Mouse (Mus musculus) liver, embryonic 15.5 days (tissue): ENCODE measurements at regions not wholly inside any gene's neighbourhood (a gene's known extent, or its start where the extent isn't known, plus 50 kb on each side); places are given as distances from the start of the nearest gene placed in this dataset.
"Not testable (repeated sequence)": the region's sequence is repeated elsewhere in the genome, so short reads cannot be mapped to it uniquely, and the experiment has no call there.

Experiments used
- ATAC-seq: fragments of 200-750 bp; cut with Nextera tagmentation; 2 replicates; pipeline ENCODE4 v1.8.0; 2017; ENCODE audit warnings: moderate number of reproducible peaks, mild to moderate bottlenecking, moderate library complexity; ENCODE audit not compliant: insufficient read depth
- H3K27ac ChIP-seq: fragments of 300-500 bp; sonication (generic); replicated peaks from 2 replicates; pipeline ENCODE4 v1.5.1; 2015; ENCODE audit warnings: mild to moderate bottlenecking, inconsistent platforms
- H3K27me3 ChIP-seq: fragments of 300-500 bp; sonication (generic); 2 replicates; pipeline ENCODE4 v1.6.1; 2015; ENCODE audit warnings: mild to moderate bottlenecking, inconsistent platforms
- H3K36me3 ChIP-seq: fragments of 300-500 bp; sonication (generic); replicated peaks from 2 replicates; pipeline ENCODE4 v1.6.1; 2015; ENCODE audit warnings: moderate library complexity, mild to moderate bottlenecking, inconsistent platforms
- H3K4me1 ChIP-seq: fragments of 300-500 bp; sonication (generic); replicated peaks from 2 replicates; pipeline ENCODE4 v1.6.1; 2015; ENCODE audit warnings: inconsistent platforms
- H3K4me2 ChIP-seq: fragments of 300-500 bp; sonication (generic); 2 replicates; pipeline ENCODE4 v1.6.1; 2015; ENCODE audit warnings: moderate library complexity, mild to moderate bottlenecking, inconsistent platforms
- H3K4me3 ChIP-seq: fragments of 300-500 bp; sonication (generic); replicated peaks from 2 replicates; pipeline ENCODE4 v1.5.1; 2015; ENCODE audit warnings: mild to moderate bottlenecking, inconsistent platforms
- H3K9ac ChIP-seq: fragments of 300-500 bp; sonication (generic); 2 replicates; pipeline ENCODE4 v1.6.1; 2015; ENCODE audit warnings: moderate library complexity, mild to moderate bottlenecking, inconsistent platforms
- H3K9me3 ChIP-seq: fragments of 300-500 bp; sonication (generic); replicated peaks from 2 replicates; pipeline ENCODE4 v1.6.1; 2016; ENCODE audit warnings: inconsistent platforms
- WGBS: fragments of 180-500 bp; shearing (Covaris S2); methylation state at CpG from one replicate; pipeline ENCODE4 v1.1.7; 2015; ENCODE audit warnings: mixed read lengths; ENCODE audit not compliant: insufficient replicate concordance; 5-methylcytosine and 5-hydroxymethylcytosine counted together

- H3K27me3 ChIP-seq, H3K4me3 ChIP-seq: not testable (repeated sequence)
- WGBS, result 69% methylated on average over 2 of the region's 2 CpGs
Measured at GRCm38 (mm10) chr4:9724801-9725200, 1149.5 kb upstream of the 2610301B20Rik start.

GRCm38 (mm10) chr4:9737691-9738090, 1136.6 kb upstream of the 2610301B20Rik start:
- H3K9ac ChIP-seq, result no peak overlapping the region
- 41% methylated on average over 4 of the region's 4 CpGs for WGBS

More at GRCm38 (mm10) chr4:9724801-9725200, 1149.5 kb upstream of the 2610301B20Rik start:
- H3K9ac ChIP-seq, H3K4me1 ChIP-seq, ATAC-seq, H3K27ac ChIP-seq, H3K4me2 ChIP-seq, H3K9me3 ChIP-seq, H3K36me3 ChIP-seq: not testable (repeated sequence)

GRCm38 (mm10) chr4:9747411-9747938, 1126.8 kb upstream of the 2610301B20Rik start:
- Histone ChIP-seq H3K9ac (no peak overlapping the region), H3K4me3 (no peak overlapping the region), H3K36me3 (no peaks in the 10 kb centered on the region), H3K27me3 (no peaks in the 10 kb centered on the region), H3K4me1 (peaks cover 22% of the 10 kb centered on the region), H3K27ac (peak overlapping the region; percentile 55; the same call in 1 of the 2 replicates), H3K9me3 (no peaks in the 10 kb centered on the region), H3K4me2 (no peak overlapping the region)
- WGBS, result 14% methylated on average over 6 of the region's 6 CpGs
- peak; percentile 78 for ATAC-seq

More at GRCm38 (mm10) chr4:9737691-9738090, 1136.6 kb upstream of the 2610301B20Rik start:
- Histone ChIP-seq H3K4me2 (no peak overlapping the region), H3K36me3 (no peaks in the 10 kb centered on the region), H3K4me3 (no peak overlapping the region), H3K4me1 (no peaks in the 10 kb centered on the region), H3K9me3 (no peaks in the 10 kb centered on the region), H3K27me3 (no peaks in the 10 kb centered on the region), H3K27ac (no peak overlapping the region)
- no peak for ATAC-seq

- Histone ChIP-seq H3K4me3 (no peak overlapping the region), H3K9me3 (no peaks in the 10 kb centered on the region), H3K27me3 (no peaks in the 10 kb centered on the region), H3K4me1 (peaks cover 22% of the 10 kb centered on the region), H3K36me3 (no peaks in the 10 kb centered on the region), H3K9ac (no peak overlapping the region), H3K4me2 (no peak overlapping the region), H3K27ac (no peak overlapping the region)
- 37% methylated on average over 2 of the region's 2 CpGs for WGBS
- peak; percentile 55; the same call in 1 of the 2 replicates for ATAC-seq
Measured at GRCm38 (mm10) chr4:9748110-9748509, 1126.2 kb upstream of the 2610301B20Rik start.

GRCm38 (mm10) chr4:9749877-9750276, 1124.4 kb upstream of the 2610301B20Rik start:
- ATAC-seq, result no peak

GRCm38 (mm10) chr4:9750404-9750803, 1123.9 kb upstream of the 2610301B20Rik start:
- H3K4me3 ChIP-seq, result no peak overlapping the region
- ATAC-seq, result no peak
- H3K9me3 ChIP-seq, result no peaks in the 10 kb centered on the region
- H3K36me3 ChIP-seq, result no peaks in the 10 kb centered on the region
- H3K27me3 ChIP-seq, result no peaks in the 10 kb centered on the region
- H3K9ac ChIP-seq, result no peak overlapping the region
- WGBS, result 79% methylated on average over 4 of the region's 4 CpGs
- H3K4me2 ChIP-seq, result no peak overlapping the region
- peaks cover 22% of the 10 kb centered on the region for H3K4me1 ChIP-seq
- no peak overlapping the region for H3K27ac ChIP-seq

More at GRCm38 (mm10) chr4:9749877-9750276, 1124.4 kb upstream of the 2610301B20Rik start:
- peaks cover 22% of the 10 kb centered on the region for H3K4me1 ChIP-seq
- H3K27ac ChIP-seq, result no peak overlapping the region
- no peaks in the 10 kb centered on the region for H3K36me3 ChIP-seq
- no peak overlapping the region for H3K4me3 ChIP-seq
- WGBS, result 51% methylated on average over 3 of the region's 3 CpGs
- no peaks in the 10 kb centered on the region for H3K9me3 ChIP-seq
- H3K27me3 ChIP-seq, result no peaks in the 10 kb centered on the region
- H3K9ac ChIP-seq, result no peak overlapping the region
- no peak overlapping the region for H3K4me2 ChIP-seq

- Histone ChIP-seq H3K27ac (no peak overlapping the region), H3K9ac (no peak overlapping the region), H3K27me3 (no peaks in the 10 kb centered on the region), H3K4me2 (no peak overlapping the region), H3K9me3 (no peaks in the 10 kb centered on the region), H3K4me1 (no peaks in the 10 kb centered on the region), H3K4me3 (no peak overlapping the region), H3K36me3 (no peaks in the 10 kb centered on the region)
- 50% methylated on average over 1 of the region's 1 CpGs for WGBS
- ATAC-seq, result no peak
Measured at GRCm38 (mm10) chr4:9763321-9763720, 1111.0 kb upstream of the 2610301B20Rik start.

- H3K9ac ChIP-seq, result no peak overlapping the region; the same call in 1 of the 2 replicates
Measured at GRCm38 (mm10) chr4:9769633-9770205, 1104.6 kb upstream of the 2610301B20Rik start.

GRCm38 (mm10) chr4:9770372-9771102, 1103.8 kb upstream of the 2610301B20Rik start:
- peak overlapping the region; percentile 68 for H3K27ac ChIP-seq
- H3K9ac ChIP-seq, result peak overlapping the region; percentile 53
- H3K4me3 ChIP-seq, result peak overlapping the region; percentile 66
- H3K9me3 ChIP-seq, result no peaks in the 10 kb centered on the region
- no peaks in the 10 kb centered on the region for H3K27me3 ChIP-seq
- peak overlapping the region; percentile 88 for H3K4me2 ChIP-seq
- WGBS, result 3% methylated on average over 38 of the region's 38 CpGs
- H3K36me3 ChIP-seq, result no peaks in the 10 kb centered on the region
- peak; percentile 87 for ATAC-seq
- H3K4me1 ChIP-seq, result peaks cover 16% of the 10 kb centered on the region; the same call in 1 of the 2 replicates

More at GRCm38 (mm10) chr4:9769633-9770205, 1104.6 kb upstream of the 2610301B20Rik start:
- peak overlapping the region; percentile 88 for H3K4me2 ChIP-seq
- no peaks in the 10 kb centered on the region for H3K36me3 ChIP-seq
- 45% methylated on average over 9 of the region's 9 CpGs for WGBS
- peak overlapping the region; percentile 66 for H3K4me3 ChIP-seq
- H3K27me3 ChIP-seq, result no peaks in the 10 kb centered on the region
- no peaks in the 10 kb centered on the region for H3K9me3 ChIP-seq
- peaks cover 16% of the 10 kb centered on the region; the same call in 1 of the 2 replicates for H3K4me1 ChIP-seq
- 0 out of 2 replicates have a peak overlapping the region, but pooled peaks have one; percentile 29 for H3K27ac ChIP-seq
- ATAC-seq, result peak; percentile 33; the same call in 1 of the 2 replicates

- Histone ChIP-seq H3K9ac (peak overlapping the region; percentile 53; the same call in 1 of the 2 replicates), H3K27ac (peak overlapping the region; percentile 68), H3K36me3 (no peaks in the 10 kb centered on the region), H3K9me3 (no peaks in the 10 kb centered on the region), H3K4me3 (peak overlapping the region; percentile 66), H3K27me3 (no peaks in the 10 kb centered on the region), H3K4me2 (peak overlapping the region; percentile 88), H3K4me1 (peaks cover 16% of the 10 kb centered on the region; the same call in 1 of the 2 replicates)
- under 1% methylated on average over 5 of the region's 5 CpGs for WGBS
- ATAC-seq, result peak; percentile 67
Measured at GRCm38 (mm10) chr4:9771103-9771474, 1103.2 kb upstream of the 2610301B20Rik start.

- Histone ChIP-seq H3K27me3 (no peaks in the 10 kb centered on the region), H3K9ac (no peak overlapping the region), H3K4me1 (no peaks in the 10 kb centered on the region), H3K27ac (no peak overlapping the region), H3K4me2 (no peak overlapping the region), H3K4me3 (no peak overlapping the region), H3K9me3 (no peaks in the 10 kb centered on the region), H3K36me3 (no peaks in the 10 kb centered on the region)
- WGBS, result 67% methylated on average over 8 of the region's 8 CpGs
- no peak for ATAC-seq
Measured at GRCm38 (mm10) chr4:9778391-9778790, 1095.9 kb upstream of the 2610301B20Rik start.
